Mouse (Mus musculus) heart, adult 2 months (tissue): ENCODE data around the gene Brd4.

Experiments used
- CTCF ChIP-seq: fragments of 200-600 bp; IDR thresholded peaks from 2 replicates; pipeline ENCODE4 v1.8.1; 2022; ENCODE audit warnings: antibody characterized with exemption, mild to moderate bottlenecking, moderate library complexity
- POLR2A ChIP-seq: fragments of 200-500 bp; IDR thresholded peaks from 2 replicates; pipeline ENCODE4 v1.6.1; 2011; ENCODE audit warnings: mild to moderate bottlenecking, low read depth, low read length, control low read depth; ENCODE audit not compliant: insufficient read depth

DNA sequence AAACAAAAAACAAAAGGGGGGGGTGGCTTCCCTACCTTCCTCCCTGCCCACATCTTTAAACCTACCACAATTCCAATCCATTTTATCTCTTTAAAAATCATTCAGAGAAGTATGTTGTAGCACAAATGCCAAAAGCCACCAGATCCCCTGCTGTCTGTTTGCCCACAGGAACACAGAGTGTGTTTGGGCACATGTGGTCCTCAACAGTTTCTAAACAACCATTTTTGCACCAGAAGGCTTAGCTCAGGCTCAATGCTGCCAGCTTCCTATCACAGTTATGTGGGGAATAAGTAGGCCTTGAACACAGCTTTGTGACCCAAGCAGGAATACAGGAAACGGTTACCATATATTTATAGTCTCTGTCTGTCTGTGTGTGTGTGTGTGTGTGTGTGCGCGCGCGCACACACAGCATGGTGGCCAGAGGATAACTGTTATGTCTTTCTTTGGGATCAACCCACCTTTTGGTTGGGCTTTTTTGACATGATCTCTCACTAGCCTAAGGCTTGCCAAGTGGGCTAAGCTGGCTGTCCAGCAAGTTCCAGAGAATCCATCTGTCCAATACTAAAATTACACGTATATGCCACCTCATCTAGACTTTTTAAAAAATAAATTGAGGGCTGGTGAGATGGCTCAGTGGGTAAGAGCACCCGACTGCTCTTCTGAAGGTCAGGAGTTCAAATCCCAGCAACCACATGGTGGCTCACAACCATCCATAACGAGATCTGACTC is 21.5 kb downstream of the Brd4 start:
- TF ChIP-seq CTCF (no peak), POLR2A (no peak)
